Mouse (Mus musculus) C2C12 (cell line): ENCODE results near the gene Hist1h2ah. TPM values are rescaled to one million over a fixed set of nuclear protein-coding genes. Genes with fewer than 3 reads are reported as not detected.

Experiments
- H3K27me3 ChIP-seq: one replicate; pipeline ENCODE4 v1.6.1; 2011; ENCODE audit not compliant: control insufficient read depth, insufficient read depth, insufficient read length
- H3K36me3 ChIP-seq: one replicate; pipeline ENCODE4 v1.6.1; 2011; ENCODE audit not compliant: control insufficient read depth, insufficient read depth
- H3K4me3 ChIP-seq: one replicate; pipeline ENCODE4 v1.5.1; 2011; ENCODE audit warnings: mild to moderate bottlenecking, control low read depth; ENCODE audit not compliant: poor library complexity, insufficient read depth, severe bottlenecking
- H3K79me2 ChIP-seq: one replicate; pipeline ENCODE4 v1.6.1; 2011; ENCODE audit not compliant: control insufficient read depth, insufficient read depth
- H3K79me3 ChIP-seq: one replicate; pipeline ENCODE4 v1.6.1; 2011; ENCODE audit warnings: low read depth, control low read depth
- H3ac ChIP-seq: one replicate; pipeline ENCODE3; 2011; ENCODE audit warnings: low read depth; ENCODE audit not compliant: control insufficient read depth, insufficient read length
- CEBPB ChIP-seq: IDR thresholded peaks from one replicate; pipeline ENCODE4 v1.6.1; 2011; ENCODE audit warnings: low read depth, mild to moderate bottlenecking, control low read depth, moderate library complexity
- CTCF ChIP-seq: IDR thresholded peaks from one replicate; pipeline ENCODE4 v1.5.1; 2011; ENCODE audit not compliant: control insufficient read depth, insufficient read depth, insufficient read length
- FOSL1 ChIP-seq: IDR thresholded peaks from one replicate; pipeline ENCODE4 v1.8.0; 2011; ENCODE audit warnings: mild to moderate bottlenecking, low read length; ENCODE audit not compliant: poor library complexity, insufficient read depth, severe bottlenecking
- MAX ChIP-seq: IDR thresholded peaks from one replicate; pipeline ENCODE4 v1.6.1; 2011; ENCODE audit warnings: mild to moderate bottlenecking, control low read depth
- MYOD1 ChIP-seq: IDR thresholded peaks from one replicate; pipeline ENCODE4 v1.6.1; 2011; ENCODE audit warnings: low read depth; ENCODE audit not compliant: control insufficient read depth, insufficient read length
- MYOG ChIP-seq: IDR thresholded peaks from one replicate; pipeline ENCODE4 v1.6.1; 2011; ENCODE audit not compliant: control insufficient read depth, insufficient read length; ENCODE audit errors: extremely low read depth
- USF1 ChIP-seq: IDR thresholded peaks from one replicate; pipeline ENCODE4 v1.6.1; 2011; ENCODE audit warnings: low read depth, mild to moderate bottlenecking, control low read depth, moderate library complexity
- polyA plus RNA-seq: library from polyadenylated mRNA; unstranded; fragments of >200 nt; fragmentation: generic; extraction: Trizol; gene quantifications from one replicate; pipeline ENCODE4 v1.2.1, GENCODE M21; 2012; ENCODE audit warnings: missing spikeins

Hist1h2ah gene
- polyA plus RNA-seq, 1 experiment = 9.5 TPM

DNA sequence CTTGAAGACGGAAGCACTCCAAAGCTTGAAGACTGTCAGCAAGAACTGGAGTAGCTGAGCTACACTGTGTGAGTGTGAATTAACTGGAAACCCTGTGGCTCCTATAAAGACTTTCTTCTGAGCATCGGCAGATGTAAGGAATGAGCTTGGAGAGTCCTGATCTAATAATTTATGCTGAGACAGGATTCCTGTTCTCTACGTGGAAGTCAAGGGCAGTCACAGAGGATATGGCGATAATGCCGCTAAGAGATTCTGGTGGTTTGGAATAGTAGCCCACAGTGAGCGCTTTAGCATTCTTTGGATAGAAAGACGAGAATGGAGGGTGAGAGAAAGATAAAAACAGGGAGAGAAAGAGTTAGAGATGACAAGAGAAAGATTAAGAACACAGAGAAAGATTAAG is 27.5 kb downstream of the Hist1h2ah start:
- H3ac ChIP-seq = no peak overlapping the region
- no peaks in the 10 kb centered on the region for H3K36me3 ChIP-seq
- no peak overlapping the region for H3K4me3 ChIP-seq
- H3K27me3 ChIP-seq = peaks cover 16% of the 10 kb centered on the region
- H3K79me3 ChIP-seq = no peaks in the 10 kb centered on the region
- TF ChIP-seq MYOD1 (no peak), MAX (no peak), MYOG (no peak), USF1 (no peak), CEBPB (no peak)
- no peaks in the 10 kb centered on the region for H3K79me2 ChIP-seq

GRCm38 (mm10) chr13:22007121-22007510 is 28.3 kb downstream of the Hist1h2ah start:
- Histone ChIP-seq H3K27me3 (peaks cover 16% of the 10 kb centered on the region), H3K36me3 (no peaks in the 10 kb centered on the region), H3K79me2 (no peaks in the 10 kb centered on the region), H3K4me3 (no peak overlapping the region), H3ac (no peak overlapping the region), H3K79me3 (no peaks in the 10 kb centered on the region)
- no peak for TF ChIP-seq CTCF
- no peak for TF ChIP-seq FOSL1
- TF ChIP-seq MYOG = no peak
- TF ChIP-seq CEBPB = no peak
- no peak for TF ChIP-seq MYOD1
- TF ChIP-seq USF1 = no peak
- no peak for TF ChIP-seq MAX

DNA sequence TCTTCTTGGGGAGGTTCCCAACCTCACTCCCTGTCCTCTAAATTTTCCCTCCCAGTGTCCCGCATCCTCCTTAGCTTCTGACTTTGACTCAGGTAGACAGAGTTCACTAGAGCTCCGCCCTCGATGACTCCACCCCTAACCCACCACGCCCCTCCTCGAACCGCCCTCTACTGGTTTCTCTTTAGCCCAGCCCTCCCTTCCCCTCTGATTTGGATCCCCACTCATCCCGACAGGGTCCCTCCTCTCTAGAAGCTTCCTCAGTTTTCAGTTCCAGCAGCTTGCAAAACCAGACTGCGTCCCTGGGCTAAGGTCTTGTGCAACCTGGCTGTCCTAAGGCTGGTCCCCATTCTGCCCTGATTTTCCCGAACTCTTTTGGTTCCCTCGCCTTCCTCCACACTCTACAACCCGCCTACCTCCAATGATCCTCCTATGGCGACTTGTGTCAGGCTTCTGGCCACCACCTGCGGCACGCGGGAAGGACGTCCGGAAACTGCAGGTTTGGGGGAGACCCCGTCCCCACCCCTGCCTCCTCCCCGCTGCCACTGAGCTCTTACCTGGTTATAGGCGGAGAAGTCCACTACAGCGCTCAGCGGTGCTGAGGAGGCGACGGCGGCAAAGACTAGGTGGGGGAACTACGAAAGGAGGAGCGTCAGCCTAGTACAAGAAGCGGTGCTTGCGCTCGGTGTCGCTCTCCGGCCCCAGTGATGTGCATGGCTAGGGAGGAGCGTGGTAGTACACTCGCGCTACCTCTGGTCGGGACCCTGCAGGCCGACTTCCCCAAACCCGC is 28.8 kb downstream of the Hist1h2ah start:
- Histone ChIP-seq H3K79me2 (no peaks in the 10 kb centered on the region), H3K79me3 (no peaks in the 10 kb centered on the region), H3K36me3 (no peaks in the 10 kb centered on the region), H3K27me3 (peaks cover 16% of the 10 kb centered on the region), H3K4me3 (peak overlapping the region; percentile 34), H3ac (peak overlapping the region; percentile 46)
- TF ChIP-seq MAX = no peak
- TF ChIP-seq MYOG = no peak
- TF ChIP-seq USF1 = no peak
- no peak for TF ChIP-seq CTCF
- no peak for TF ChIP-seq MYOD1
- no peak for TF ChIP-seq CEBPB
- no peak for TF ChIP-seq FOSL1

GRCm38 (mm10) chr13:22005605-22006333 is 29.6 kb downstream of the Hist1h2ah start:
- no peaks in the 10 kb centered on the region for H3K79me2 ChIP-seq
- H3K36me3 ChIP-seq = no peaks in the 10 kb centered on the region
- peak overlapping the region; percentile 43 for H3ac ChIP-seq
- TF ChIP-seq MAX = no peak
- TF ChIP-seq MYOD1 = no peak
- no peak for TF ChIP-seq CTCF
- no peak for TF ChIP-seq USF1
- TF ChIP-seq CEBPB = no peak
- no peak for TF ChIP-seq FOSL1
- H3K79me3 ChIP-seq = no peaks in the 10 kb centered on the region
- peak overlapping the region; percentile 34 for H3K4me3 ChIP-seq
- H3K27me3 ChIP-seq = peaks cover 16% of the 10 kb centered on the region

- Histone ChIP-seq H3K4me3 (no peak overlapping the region), H3K79me2 (no peaks in the 10 kb centered on the region), H3ac (no peak overlapping the region), H3K36me3 (no peaks in the 10 kb centered on the region), H3K27me3 (peaks cover 3% of the 10 kb centered on the region), H3K79me3 (no peaks in the 10 kb centered on the region)
- TF ChIP-seq MYOD1 (no peak), MYOG (no peak), MAX (no peak), CEBPB (no peak), CTCF (no peak), FOSL1 (no peak), USF1 (no peak)
These were observed 33.5 kb downstream of the Hist1h2ah start for GRCm38 (mm10) chr13:22001823-22002222.
